Mouse (Mus musculus) thymus, postnatal 10 days (tissue): ENCODE measurements around the gene Nrxn2.

ENCODE experiments used
- DNase-seq, 2 experiments: peaks; one replicate each; pipeline ENCODE4 v3.0.0; 2021; ENCODE audit warnings: low spot score in 2 of 2

Gene Nrxn2

GRCm38 (mm10) chr19:6518601-6519000, 100.1 kb downstream of the Nrxn2 start:
- no peak for DNase-seq

GRCm38 (mm10) chr19:6519483-6519882, 101.0 kb downstream of the Nrxn2 start:
- no peak for DNase-seq

GRCm38 (mm10) chr19:6521630-6522029, 103.1 kb downstream of the Nrxn2 start:
- DNase-seq = no peak

- no peak for DNase-seq
Measured at GRCm38 (mm10) chr19:6522289-6522688, 103.8 kb downstream of the Nrxn2 start.

- no peak for DNase-seq
Measured at GRCm38 (mm10) chr19:6525023-6525422, 106.5 kb downstream of the Nrxn2 start.

GRCm38 (mm10) chr19:6526010-6526409, 107.5 kb downstream of the Nrxn2 start:
- no peak for DNase-seq

GRCm38 (mm10) chr19:6527439-6527838, 108.9 kb downstream of the Nrxn2 start:
- DNase-seq = no peak

GRCm38 (mm10) chr19:6527839-6528531, 109.5 kb downstream of the Nrxn2 start:
- no peak for DNase-seq

GRCm38 (mm10) chr19:6529265-6529985, 110.9 kb downstream of the Nrxn2 start:
- DNase-seq = no peak

- DNase-seq = no peak
Measured at GRCm38 (mm10) chr19:6530359-6530758, 111.8 kb downstream of the Nrxn2 start.

- DNase-seq = no peak
Measured at GRCm38 (mm10) chr19:6531011-6531631, 112.6 kb downstream of the Nrxn2 start.

GRCm38 (mm10) chr19:6531832-6532471, 113.4 kb downstream of the Nrxn2 start:
- DNase-seq = no peak

- DNase-seq = no peak
Measured at GRCm38 (mm10) chr19:6532656-6533055, 114.1 kb downstream of the Nrxn2 start.

GRCm38 (mm10) chr19:6533290-6534117, 115.0 kb downstream of the Nrxn2 start:
- DNase-seq = no peak

- no peak for DNase-seq
Measured at GRCm38 (mm10) chr19:6534118-6534415, 115.5 kb downstream of the Nrxn2 start.

- no peak for DNase-seq
Measured at GRCm38 (mm10) chr19:6536201-6536600, 117.7 kb downstream of the Nrxn2 start.

GRCm38 (mm10) chr19:6536696-6537095, 118.2 kb downstream of the Nrxn2 start:
- DNase-seq = no peak

GRCm38 (mm10) chr19:6537526-6537925, 119.0 kb downstream of the Nrxn2 start:
- no peak for DNase-seq

GRCm38 (mm10) chr19:6538546-6538945, 120.0 kb downstream of the Nrxn2 start:
- DNase-seq = no peak

- DNase-seq = no peak
Measured at GRCm38 (mm10) chr19:6539592-6539991, 121.1 kb downstream of the Nrxn2 start.

- no peak for DNase-seq
Measured at GRCm38 (mm10) chr19:6540191-6540590, 121.7 kb downstream of the Nrxn2 start.

GRCm38 (mm10) chr19:6541521-6541920, 123.0 kb downstream of the Nrxn2 start:
- DNase-seq = no peak
